Mouse (Mus musculus) liver, embryonic 15.5 days (tissue): Measurements from ENCODE around the gene Ccdc28a. TPM values are rescaled to one million over a fixed set of nuclear protein-coding genes. Genes with fewer than 3 reads are reported as not detected.

ENCODE experiments used
- ATAC-seq: fragments of 200-750 bp; cut with Nextera tagmentation; 2 replicates; pipeline ENCODE4 v1.8.0; 2017; ENCODE audit warnings: moderate number of reproducible peaks, mild to moderate bottlenecking, moderate library complexity; ENCODE audit not compliant: insufficient read depth
- H3K27ac ChIP-seq: fragments of 300-500 bp; sonication (generic); replicated peaks from 2 replicates; pipeline ENCODE4 v1.5.1; 2015; ENCODE audit warnings: mild to moderate bottlenecking, inconsistent platforms
- H3K27me3 ChIP-seq: fragments of 300-500 bp; sonication (generic); 2 replicates; pipeline ENCODE4 v1.6.1; 2015; ENCODE audit warnings: mild to moderate bottlenecking, inconsistent platforms
- H3K36me3 ChIP-seq: fragments of 300-500 bp; sonication (generic); replicated peaks from 2 replicates; pipeline ENCODE4 v1.6.1; 2015; ENCODE audit warnings: moderate library complexity, mild to moderate bottlenecking, inconsistent platforms
- H3K4me1 ChIP-seq: fragments of 300-500 bp; sonication (generic); replicated peaks from 2 replicates; pipeline ENCODE4 v1.6.1; 2015; ENCODE audit warnings: inconsistent platforms
- H3K4me2 ChIP-seq: fragments of 300-500 bp; sonication (generic); 2 replicates; pipeline ENCODE4 v1.6.1; 2015; ENCODE audit warnings: moderate library complexity, mild to moderate bottlenecking, inconsistent platforms
- H3K4me3 ChIP-seq: fragments of 300-500 bp; sonication (generic); replicated peaks from 2 replicates; pipeline ENCODE4 v1.5.1; 2015; ENCODE audit warnings: mild to moderate bottlenecking, inconsistent platforms
- H3K9ac ChIP-seq: fragments of 300-500 bp; sonication (generic); 2 replicates; pipeline ENCODE4 v1.6.1; 2015; ENCODE audit warnings: moderate library complexity, mild to moderate bottlenecking, inconsistent platforms
- H3K9me3 ChIP-seq: fragments of 300-500 bp; sonication (generic); replicated peaks from 2 replicates; pipeline ENCODE4 v1.6.1; 2016; ENCODE audit warnings: inconsistent platforms
- WGBS: fragments of 180-500 bp; shearing (Covaris S2); methylation state at CpG from one replicate; pipeline ENCODE4 v1.1.7; 2015; ENCODE audit warnings: mixed read lengths; ENCODE audit not compliant: insufficient replicate concordance; 5-methylcytosine and 5-hydroxymethylcytosine counted together
- polyA plus RNA-seq: library from polyadenylated mRNA; unstranded; fragments of >200 nt; fragmentation: Nextera tagmentation; extraction: Ambion mirVana; gene quantifications from 2 replicates; pipeline ENCODE4 v1.2.1, GENCODE M21; 2015

The Ccdc28a gene
- polyA plus RNA-seq, 1 experiment from 2014 or later = 5.7 TPM

DNA sequence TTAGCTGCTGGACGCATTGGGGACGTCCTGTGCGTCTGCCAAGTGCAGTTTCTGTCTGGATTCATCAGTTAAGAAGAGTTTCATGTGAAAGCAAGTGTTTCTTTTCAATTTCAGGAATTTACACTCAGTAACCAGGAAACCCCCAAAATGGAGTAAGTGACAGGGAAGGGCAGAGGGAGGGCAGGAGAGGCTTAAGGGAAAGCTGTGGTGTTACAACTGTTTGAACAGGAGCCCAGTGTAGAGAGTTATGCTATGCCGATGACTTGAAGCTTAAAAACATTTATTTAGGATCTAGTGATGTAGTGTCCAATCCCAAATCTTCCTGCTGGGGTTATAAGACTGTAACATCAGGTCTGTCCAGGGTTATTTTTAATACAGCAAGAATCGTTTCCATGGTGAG is 20.7 kb downstream of the Ccdc28a start:
- no peak for ATAC-seq
- Histone ChIP-seq H3K4me3 (no peak overlapping the region), H3K9ac (no peak overlapping the region), H3K4me1 (peaks cover 4% of the 10 kb centered on the region), H3K27me3 (no peaks in the 10 kb centered on the region), H3K9me3 (no peaks in the 10 kb centered on the region), H3K4me2 (no peak overlapping the region), H3K36me3 (no peaks in the 10 kb centered on the region), H3K27ac (no peak overlapping the region)
- WGBS = 75% methylated on average over 5 of the region's 5 CpGs

DNA sequence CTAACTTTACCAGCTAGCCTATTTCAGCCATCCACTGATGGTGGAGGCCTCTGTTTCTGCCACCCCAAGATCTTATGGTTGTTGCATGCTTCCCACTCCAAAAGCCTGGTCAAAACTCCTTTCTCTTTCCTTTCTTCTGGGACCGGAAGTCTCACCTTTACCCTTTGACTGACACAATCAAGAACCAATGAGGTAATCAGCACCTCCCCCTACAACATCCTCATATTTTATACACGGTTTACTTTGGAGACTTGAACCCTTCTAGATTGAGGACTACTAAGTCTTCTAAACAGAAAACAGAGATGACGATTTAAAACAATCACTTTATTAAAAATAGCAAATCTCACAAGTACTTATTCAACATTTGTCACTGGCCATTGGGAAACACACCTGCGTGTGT is 21.4 kb downstream of the Ccdc28a start:
- Histone ChIP-seq H3K4me2 (no peak overlapping the region), H3K9ac (no peak overlapping the region), H3K36me3 (no peaks in the 10 kb centered on the region), H3K4me1 (peaks cover 4% of the 10 kb centered on the region), H3K4me3 (no peak overlapping the region), H3K27me3 (no peaks in the 10 kb centered on the region), H3K27ac (no peak overlapping the region), H3K9me3 (no peaks in the 10 kb centered on the region)
- 59% methylated on average over 4 of the region's 4 CpGs for WGBS
- no peak for ATAC-seq

DNA sequence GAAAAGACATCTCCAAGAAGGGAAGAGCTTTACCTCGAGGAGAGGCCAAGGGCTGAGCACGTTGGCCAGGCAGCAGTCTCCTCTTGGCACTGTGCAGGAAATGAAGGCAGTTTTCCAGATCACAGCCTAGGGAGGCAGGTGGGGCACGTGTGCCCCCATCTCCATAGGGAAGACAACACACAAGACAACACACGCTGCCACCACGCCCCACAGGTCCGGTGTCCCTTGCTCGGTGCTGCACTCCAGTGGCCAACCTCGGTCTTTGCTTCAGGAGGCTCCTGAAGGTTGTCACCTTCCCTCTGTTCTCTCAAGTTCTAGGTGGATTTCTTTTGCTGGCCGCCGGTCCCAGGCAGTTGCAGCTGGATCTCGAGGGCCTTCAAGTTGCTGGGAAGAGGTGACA is 24.1 kb downstream of the Ccdc28a start, which contains the start of gene Ect2l:
Gene Ect2l, minus strand, starts transcription at position 165 of the 400 bp plus-strand sequence.
- Histone ChIP-seq H3K27ac (no peak within 1 kb of the TSS), H3K4me3 (no peak within 1 kb of the TSS), H3K27me3 (no peaks in the 10 kb centered on the region), H3K4me1 (peaks cover 4% of the 10 kb centered on the region), H3K9ac (no peak within 1 kb of the TSS), H3K9me3 (no peaks in the 10 kb centered on the region), H3K36me3 (no peaks in the 10 kb centered on the region), H3K4me2 (no peak within 1 kb of the TSS)
- no peak for ATAC-seq
- WGBS = 7% methylated on average over 11 of the region's 11 CpGs

DNA sequence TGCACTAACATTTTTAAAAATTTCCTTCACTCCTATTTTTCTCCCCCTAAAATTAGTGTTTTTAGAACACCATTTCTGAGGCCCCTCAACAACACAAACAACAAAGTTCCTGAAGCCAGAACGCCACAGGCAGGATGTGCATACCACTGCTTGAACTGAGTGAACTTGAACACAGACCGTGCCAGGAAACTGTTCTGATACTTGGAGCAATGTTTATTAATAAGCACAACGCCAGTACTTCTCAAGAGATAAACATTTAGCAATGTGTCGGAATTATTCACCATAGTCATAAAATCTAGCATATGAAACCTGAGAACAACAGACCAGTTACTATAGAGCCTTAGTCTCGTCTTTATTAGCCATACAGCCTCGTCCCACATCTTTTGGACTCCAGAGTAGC is 24.7 kb downstream of the Ccdc28a start:
- Histone ChIP-seq H3K9me3 (no peaks in the 10 kb centered on the region), H3K4me3 (no peak overlapping the region), H3K4me1 (peaks cover 4% of the 10 kb centered on the region), H3K27ac (no peak overlapping the region), H3K36me3 (no peaks in the 10 kb centered on the region), H3K4me2 (no peak overlapping the region), H3K9ac (no peak overlapping the region), H3K27me3 (no peaks in the 10 kb centered on the region)
- no peak for ATAC-seq
- 53% methylated on average over 6 of the region's 6 CpGs for WGBS

DNA sequence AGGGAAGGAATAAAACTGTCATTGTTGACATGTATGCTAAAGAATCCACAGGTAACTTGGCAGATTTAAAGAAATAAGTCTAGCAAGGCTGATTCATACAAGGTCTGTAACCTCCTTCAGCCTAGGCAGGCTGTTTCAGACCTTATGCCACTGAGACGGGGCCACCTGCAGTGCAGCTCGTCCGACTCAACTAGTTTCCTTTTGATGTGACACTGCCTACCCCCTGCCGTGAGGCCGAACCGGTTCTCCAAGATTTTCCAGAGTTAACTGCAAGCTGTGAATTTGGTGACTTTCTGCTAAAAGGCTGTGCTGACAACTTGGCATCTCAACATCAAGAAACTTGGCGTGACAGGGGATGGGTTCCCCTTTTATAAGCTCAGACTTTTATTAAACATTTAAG is 30.7 kb downstream of the Ccdc28a start:
- ATAC-seq = no peak
- no peak overlapping the region for H3K9ac ChIP-seq
- H3K4me1 ChIP-seq = no peaks in the 10 kb centered on the region
- H3K4me2 ChIP-seq = no peak overlapping the region
- H3K9me3 ChIP-seq = no peaks in the 10 kb centered on the region
- H3K4me3 ChIP-seq = no peak overlapping the region
- no peak overlapping the region for H3K27ac ChIP-seq
- H3K27me3 ChIP-seq = no peaks in the 10 kb centered on the region
- H3K36me3 ChIP-seq = no peaks in the 10 kb centered on the region
- WGBS = 31% methylated on average over 7 of the region's 7 CpGs

DNA sequence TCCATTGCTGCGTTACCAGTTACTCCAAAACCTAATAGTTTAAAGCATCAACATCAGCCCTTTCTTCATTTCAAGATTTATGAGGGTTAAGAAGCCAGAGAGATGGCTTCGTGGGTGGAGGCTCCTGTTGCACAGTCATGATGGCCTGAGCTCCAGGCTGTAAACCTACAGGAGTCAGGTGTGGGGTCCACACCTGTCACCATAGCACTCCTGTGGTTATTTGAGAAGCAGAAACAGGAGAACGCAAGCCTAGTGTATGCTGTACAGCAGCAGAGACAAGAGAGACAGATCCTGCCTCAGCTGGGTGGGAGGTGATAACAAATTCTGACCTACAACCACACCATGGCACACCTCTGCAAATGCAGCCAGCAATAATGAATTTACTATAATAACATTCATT is 32.4 kb downstream of the Ccdc28a start:
- 61% methylated on average over 3 of the region's 3 CpGs for WGBS
- H3K27ac ChIP-seq = no peak overlapping the region

DNA sequence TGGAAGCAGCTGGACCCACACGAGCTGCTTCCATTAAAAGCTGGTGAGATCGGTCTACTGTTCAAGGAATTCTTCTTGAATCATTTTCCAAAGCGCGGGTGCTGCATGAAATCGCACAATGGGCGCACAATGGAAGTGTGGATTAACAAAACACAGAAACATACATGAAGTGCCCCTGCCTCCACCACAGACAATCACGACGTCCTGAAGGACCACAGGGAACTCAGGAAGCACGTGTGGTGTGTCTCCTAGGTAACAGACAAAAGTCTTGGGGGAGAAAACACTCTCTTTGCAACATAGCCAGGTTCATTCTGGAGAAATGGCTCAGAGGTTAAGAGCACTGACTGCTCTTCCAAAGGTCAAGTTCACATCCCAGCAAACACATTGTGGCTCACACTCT is 34.1 kb downstream of the Ccdc28a start:
- no peak overlapping the region for H3K9ac ChIP-seq
- no peaks in the 10 kb centered on the region for H3K27me3 ChIP-seq
- H3K4me2 ChIP-seq = no peak overlapping the region
- WGBS = 64% methylated on average over 9 of the region's 9 CpGs
- ATAC-seq = no peak
- no peak overlapping the region for H3K27ac ChIP-seq
- H3K36me3 ChIP-seq = no peaks in the 10 kb centered on the region
- H3K9me3 ChIP-seq = no peaks in the 10 kb centered on the region
- H3K4me3 ChIP-seq = no peak overlapping the region
- H3K4me1 ChIP-seq = 0 out of 2 replicates have a peak, but pooled peaks cover 4% of the 10 kb centered on the region

More for the DNA sequence above, 32.4 kb downstream of the Ccdc28a start:
- Histone ChIP-seq H3K4me1 (no peaks in the 10 kb centered on the region), H3K9me3 (no peaks in the 10 kb centered on the region), H3K36me3 (no peaks in the 10 kb centered on the region), H3K4me3 (no peak overlapping the region), H3K4me2 (no peak overlapping the region), H3K27me3 (no peaks in the 10 kb centered on the region), H3K9ac (no peak overlapping the region)
- ATAC-seq = no peak

DNA sequence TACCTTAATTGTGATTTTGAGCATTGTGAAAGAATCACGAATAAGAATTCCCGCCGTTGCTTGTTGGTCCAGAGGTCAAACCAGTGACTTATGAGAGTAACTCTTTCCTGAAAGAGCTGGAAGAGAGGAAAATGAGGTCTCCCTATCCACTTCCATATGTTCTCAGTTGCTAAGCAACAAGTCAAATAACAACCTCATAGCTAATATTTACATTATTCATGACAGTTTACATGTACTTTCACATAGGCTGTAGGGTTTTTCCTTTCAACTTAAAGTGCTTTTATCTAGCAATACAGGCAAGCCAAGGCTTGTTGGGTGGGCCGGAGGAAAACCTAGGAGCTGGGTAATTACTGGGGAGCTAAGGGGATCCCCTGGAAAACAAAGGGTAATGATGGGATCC is 34.9 kb downstream of the Ccdc28a start:
- Histone ChIP-seq H3K9ac (no peak overlapping the region), H3K9me3 (no peaks in the 10 kb centered on the region), H3K36me3 (no peaks in the 10 kb centered on the region), H3K4me2 (no peak overlapping the region), H3K27me3 (no peaks in the 10 kb centered on the region), H3K4me1 (0 out of 2 replicates have a peak, but pooled peaks cover 4% of the 10 kb centered on the region), H3K4me3 (no peak overlapping the region), H3K27ac (no peak overlapping the region)
- WGBS = 68% methylated on average over 4 of the region's 4 CpGs
- ATAC-seq = no peak

DNA sequence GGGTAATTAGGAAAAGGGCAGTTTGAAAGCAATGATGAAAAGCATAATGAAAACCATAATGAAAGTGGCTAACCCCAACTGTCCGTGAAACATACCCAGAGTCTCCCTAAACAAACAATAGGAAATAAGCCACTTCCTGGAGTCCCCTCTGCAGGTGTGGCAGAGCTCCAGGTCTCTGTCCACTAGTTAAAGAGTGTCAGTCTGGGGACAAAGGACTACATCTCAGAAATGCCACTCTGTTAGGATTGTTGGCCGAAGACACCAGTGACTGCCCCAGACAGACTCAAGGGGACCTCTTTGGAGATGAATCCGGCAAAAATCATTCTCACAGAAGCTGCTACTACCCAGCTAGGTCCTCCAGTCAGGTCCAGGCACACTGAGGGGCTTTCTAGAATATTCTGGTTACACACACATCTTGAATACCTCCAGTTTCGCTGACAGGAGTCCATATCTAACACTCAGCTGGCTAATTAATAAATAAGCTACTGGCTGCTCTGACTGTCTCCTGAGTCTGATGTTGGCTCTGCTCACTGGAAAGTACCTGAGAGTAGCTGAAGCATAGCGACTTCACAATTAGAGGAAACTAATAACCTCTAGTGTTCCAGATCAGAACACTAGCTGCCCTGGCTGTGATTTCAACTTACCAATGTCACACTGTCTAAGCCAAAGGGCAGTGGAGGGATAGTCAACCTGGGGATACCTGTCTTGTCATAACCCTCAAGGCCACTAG is 36.3 kb downstream of the Ccdc28a start:
- no peak for ATAC-seq

DNA sequence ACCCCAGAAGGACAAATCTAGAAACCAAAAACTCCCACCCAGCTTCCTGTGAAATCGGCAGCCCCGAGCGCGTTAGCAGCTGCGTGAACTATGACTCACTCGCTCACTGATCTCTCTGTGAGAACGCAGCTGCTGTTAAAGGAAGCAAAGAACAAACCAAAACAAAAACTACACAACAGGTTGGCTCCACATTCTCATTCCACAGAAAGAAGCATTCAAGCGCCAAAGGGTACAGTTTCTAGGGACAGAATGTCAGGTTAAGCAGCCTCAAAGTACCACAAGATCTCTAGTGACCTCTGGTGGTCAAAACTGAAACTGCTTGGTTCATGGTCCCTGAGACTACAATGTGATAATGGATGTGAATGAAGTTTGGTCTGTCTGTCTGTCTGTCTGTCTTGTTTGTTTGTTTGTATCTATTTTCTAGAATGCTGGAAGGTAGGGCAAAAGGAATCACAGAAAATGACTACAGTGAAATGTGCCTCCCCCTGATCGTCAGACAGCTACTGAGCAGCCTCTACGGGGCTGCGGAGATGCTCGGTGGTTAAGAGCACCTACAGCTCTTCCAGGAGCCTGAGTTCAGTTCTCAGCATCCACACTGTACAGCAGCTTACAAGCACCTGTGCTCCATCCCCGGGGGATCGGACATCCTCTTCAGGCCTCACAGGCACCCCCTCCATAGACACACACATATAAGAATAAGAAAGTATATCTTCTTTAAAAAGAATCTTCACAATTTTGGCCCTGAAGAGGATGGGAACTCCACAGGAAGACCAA is 37.4 kb downstream of the Ccdc28a start:
- H3K27me3 ChIP-seq = no peaks in the 10 kb centered on the region
- peak overlapping the region; percentile 61 for H3K4me2 ChIP-seq
- no peak overlapping the region; the same call in 1 of the 2 replicates for H3K9ac ChIP-seq
- 31% methylated on average over 14 of the region's 14 CpGs for WGBS
- H3K36me3 ChIP-seq = no peaks in the 10 kb centered on the region
- ATAC-seq = no peak
- H3K27ac ChIP-seq = no peak overlapping the region
- H3K4me1 ChIP-seq = 0 out of 2 replicates have a peak, but pooled peaks cover 4% of the 10 kb centered on the region
- H3K9me3 ChIP-seq = no peaks in the 10 kb centered on the region
- H3K4me3 ChIP-seq = peak overlapping the region; percentile 31

More for the DNA sequence above, 36.3 kb downstream of the Ccdc28a start:
- Histone ChIP-seq H3K4me3 (no peak overlapping the region), H3K9ac (no peak overlapping the region), H3K27me3 (no peaks in the 10 kb centered on the region), H3K27ac (no peak overlapping the region), H3K4me2 (no peak overlapping the region), H3K9me3 (no peaks in the 10 kb centered on the region), H3K36me3 (no peaks in the 10 kb centered on the region), H3K4me1 (0 out of 2 replicates have a peak, but pooled peaks cover 4% of the 10 kb centered on the region)
- WGBS = 60% methylated on average over 5 of the region's 5 CpGs

DNA sequence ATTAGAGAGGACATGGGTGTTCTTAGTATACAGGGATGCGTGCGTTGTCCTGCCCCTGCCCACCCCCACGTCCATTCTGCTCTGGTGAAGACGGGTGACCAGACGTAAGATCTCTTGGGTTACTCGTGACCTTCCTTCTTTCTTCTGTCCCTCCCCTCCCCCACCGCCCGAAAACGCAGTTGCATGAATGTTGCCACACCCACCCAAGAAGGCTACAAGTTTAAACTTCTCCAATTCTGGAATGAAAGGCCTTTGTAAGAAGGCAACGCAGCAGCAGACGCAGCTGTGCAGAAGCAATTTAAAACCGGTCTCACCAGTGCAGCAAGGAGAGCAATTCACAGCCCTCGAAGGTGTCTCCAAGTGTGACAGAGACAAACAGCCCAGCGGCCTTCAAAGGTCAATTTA is 40.1 kb downstream of the Ccdc28a start:
- no peak for ATAC-seq
- Histone ChIP-seq H3K4me2 (peak overlapping the region; percentile 10; the same call in 1 of the 2 replicates), H3K27ac (no peak overlapping the region)

More for the DNA sequence above, 40.1 kb downstream of the Ccdc28a start:
- no peaks in the 10 kb centered on the region for H3K9me3 ChIP-seq
- no peaks in the 10 kb centered on the region for H3K36me3 ChIP-seq
- no peak overlapping the region for H3K9ac ChIP-seq
- no peak overlapping the region for H3K4me3 ChIP-seq
- WGBS = 46% methylated on average over 14 of the region's 14 CpGs
- H3K4me1 ChIP-seq = 0 out of 2 replicates have a peak, but pooled peaks cover 4% of the 10 kb centered on the region
- no peaks in the 10 kb centered on the region for H3K27me3 ChIP-seq
